Mouse (Mus musculus): ENCODE data around the gene Acly. TPM values are rescaled to one million over a fixed set of nuclear protein-coding genes. Genes with fewer than 3 reads are reported as not detected.

Acly gene
- polyA plus RNA-seq, 1 experiment = 24.7 TPM

GRCm38 (mm10) chr11:100490951-100491350, 36.8 kb downstream of the Acly start:
- TF ChIP-seq CTCF (IDR thresholded peaks at IDR 0.05; ENCODE audit: control insufficient read depth, insufficient read depth, insufficient replicate concordance, low read depth, low read length) (no peak), POLR2A (IDR thresholded peaks at IDR 0.05; ENCODE audit: control insufficient read depth, low read depth, low read length) (no peak)
- Histone ChIP-seq H3K4me1 (ENCODE audit: control insufficient read depth, insufficient read depth, low read length) (no peaks in the 10 kb centered on the region), H3K36me3 (ENCODE audit: control insufficient read depth, insufficient read depth, low read length) (no peaks in the 10 kb centered on the region; the same call in none of the 2 replicates), H3K4me3 (ENCODE audit: control insufficient read depth, low read depth, low read length) (no peak overlapping the region), H3K27ac (ENCODE audit: control insufficient read depth, insufficient read depth, low read depth, low read length) (no peak overlapping the region), H3K27me3 (ENCODE audit: control insufficient read depth, insufficient read depth, low read length) (no peaks in the 10 kb centered on the region)

GRCm38 (mm10) chr11:100485801-100486538, 41.8 kb downstream of the Acly start:
- Histone ChIP-seq H3K4me3 (ENCODE audit: control insufficient read depth, low read depth, low read length) (no peak overlapping the region), H3K27ac (ENCODE audit: control insufficient read depth, insufficient read depth, low read depth, low read length) (no peak overlapping the region), H3K36me3 (ENCODE audit: control insufficient read depth, insufficient read depth, low read length) (peaks cover 2% of the 10 kb centered on the region), H3K4me1 (ENCODE audit: control insufficient read depth, insufficient read depth, low read length) (no peaks in the 10 kb centered on the region), H3K27me3 (ENCODE audit: control insufficient read depth, insufficient read depth, low read length) (no peaks in the 10 kb centered on the region)
- no peak for TF ChIP-seq CTCF (IDR thresholded peaks at IDR 0.05; ENCODE audit: control insufficient read depth, insufficient read depth, insufficient replicate concordance, low read depth, low read length)
- no peak for TF ChIP-seq POLR2A (IDR thresholded peaks at IDR 0.05; ENCODE audit: control insufficient read depth, low read depth, low read length)

- TF ChIP-seq CTCF (IDR thresholded peaks at IDR 0.05; ENCODE audit: control insufficient read depth, insufficient read depth, insufficient replicate concordance, low read depth, low read length) = no peak
- no peaks in the 10 kb centered on the region for H3K4me1 ChIP-seq (ENCODE audit: control insufficient read depth, insufficient read depth, low read length)
- no peak overlapping the region for H3K4me3 ChIP-seq (ENCODE audit: control insufficient read depth, low read depth, low read length)
- peaks cover 2% of the 10 kb centered on the region for H3K36me3 ChIP-seq (ENCODE audit: control insufficient read depth, insufficient read depth, low read length)
- no peak overlapping the region for H3K27ac ChIP-seq (ENCODE audit: control insufficient read depth, insufficient read depth, low read depth, low read length)
- H3K27me3 ChIP-seq (ENCODE audit: control insufficient read depth, insufficient read depth, low read length) = no peaks in the 10 kb centered on the region
These were observed 43.3 kb downstream of the Acly start for GRCm38 (mm10) chr11:100484461-100484860.

- no peak overlapping the region for H3K27ac ChIP-seq (ENCODE audit: control insufficient read depth, insufficient read depth, low read depth, low read length)
- H3K36me3 ChIP-seq (ENCODE audit: control insufficient read depth, insufficient read depth, low read length) = peaks cover 2% of the 10 kb centered on the region
- no peaks in the 10 kb centered on the region for H3K27me3 ChIP-seq (ENCODE audit: control insufficient read depth, insufficient read depth, low read length)
- TF ChIP-seq CTCF (IDR thresholded peaks at IDR 0.05; ENCODE audit: control insufficient read depth, insufficient read depth, insufficient replicate concordance, low read depth, low read length) = no peak
- no peak for TF ChIP-seq POLR2A (IDR thresholded peaks at IDR 0.05; ENCODE audit: control insufficient read depth, low read depth, low read length)
- H3K4me3 ChIP-seq (ENCODE audit: control insufficient read depth, low read depth, low read length) = no peak overlapping the region
- no peaks in the 10 kb centered on the region for H3K4me1 ChIP-seq (ENCODE audit: control insufficient read depth, insufficient read depth, low read length)
These were observed 48.6 kb downstream of the Acly start for GRCm38 (mm10) chr11:100479152-100479551.

GRCm38 (mm10) chr11:100476281-100476680, 51.5 kb downstream of the Acly start:
- TF ChIP-seq POLR2A (IDR thresholded peaks at IDR 0.05; ENCODE audit: control insufficient read depth, low read depth, low read length) (no peak), CTCF (IDR thresholded peaks at IDR 0.05; ENCODE audit: control insufficient read depth, insufficient read depth, insufficient replicate concordance, low read depth, low read length) (no peak)
- H3K36me3 ChIP-seq (ENCODE audit: control insufficient read depth, insufficient read depth, low read length) = peaks cover 1% of the 10 kb centered on the region
- H3K4me3 ChIP-seq (ENCODE audit: control insufficient read depth, low read depth, low read length) = no peak overlapping the region
- H3K27me3 ChIP-seq (ENCODE audit: control insufficient read depth, insufficient read depth, low read length) = no peaks in the 10 kb centered on the region
- no peak overlapping the region for H3K27ac ChIP-seq (ENCODE audit: control insufficient read depth, insufficient read depth, low read depth, low read length)
- peaks cover 5% of the 10 kb centered on the region for H3K4me1 ChIP-seq (ENCODE audit: control insufficient read depth, insufficient read depth, low read length)

GRCm38 (mm10) chr11:100472935-100473295, 54.9 kb downstream of the Acly start:
- H3K4me1 ChIP-seq (ENCODE audit: control insufficient read depth, insufficient read depth, low read length) = peaks cover 7% of the 10 kb centered on the region
- H3K27me3 ChIP-seq (ENCODE audit: control insufficient read depth, insufficient read depth, low read length) = no peaks in the 10 kb centered on the region
- peak overlapping the region; percentile 91 for H3K4me3 ChIP-seq (ENCODE audit: control insufficient read depth, low read depth, low read length)
- no peaks in the 10 kb centered on the region; the same call in none of the 2 replicates for H3K36me3 ChIP-seq (ENCODE audit: control insufficient read depth, insufficient read depth, low read length)
- peak overlapping the region; percentile 83 for H3K27ac ChIP-seq (ENCODE audit: control insufficient read depth, insufficient read depth, low read depth, low read length)
- no peak for TF ChIP-seq POLR2A (IDR thresholded peaks at IDR 0.05; ENCODE audit: control insufficient read depth, low read depth, low read length)
- TF ChIP-seq CTCF (IDR thresholded peaks at IDR 0.05; ENCODE audit: control insufficient read depth, insufficient read depth, insufficient replicate concordance, low read depth, low read length) = no peak

GRCm38 (mm10) chr11:100472197-100472934, 55.4 kb downstream of the Acly start, which contains the start of gene Klhl11:
Klhl11 (minus strand) TSS chr11:100472741.
- H3K4me3 ChIP-seq (ENCODE audit: control insufficient read depth, low read depth, low read length) = peak within 1 kb of the TSS; percentile 91
- peak; percentile 99 for TF ChIP-seq POLR2A (IDR thresholded peaks at IDR 0.05; ENCODE audit: control insufficient read depth, low read depth, low read length)
- TF ChIP-seq CTCF (IDR thresholded peaks at IDR 0.05; ENCODE audit: control insufficient read depth, insufficient read depth, insufficient replicate concordance, low read depth, low read length) = peak; percentile 67
- no peaks in the 10 kb centered on the region for H3K27me3 ChIP-seq (ENCODE audit: control insufficient read depth, insufficient read depth, low read length)
- H3K4me1 ChIP-seq (ENCODE audit: control insufficient read depth, insufficient read depth, low read length) = peaks cover 7% of the 10 kb centered on the region
- no peaks in the 10 kb centered on the region; the same call in none of the 2 replicates for H3K36me3 ChIP-seq (ENCODE audit: control insufficient read depth, insufficient read depth, low read length)
- peak within 1 kb of the TSS; percentile 95 for H3K27ac ChIP-seq (ENCODE audit: control insufficient read depth, insufficient read depth, low read depth, low read length)

Measured in testis, adult 2 months (tissue).